Mouse (Mus musculus): ENCODE measurements at regions not wholly inside any gene's neighbourhood (a gene's known extent, or its start where the extent isn't known, plus 50 kb on each side); places are given as distances from the start of the nearest gene placed in this dataset.
"Not testable (repeated sequence)": the region's sequence is repeated elsewhere in the genome, so short reads cannot be mapped to it uniquely, and the experiment has no call there.

DNA sequence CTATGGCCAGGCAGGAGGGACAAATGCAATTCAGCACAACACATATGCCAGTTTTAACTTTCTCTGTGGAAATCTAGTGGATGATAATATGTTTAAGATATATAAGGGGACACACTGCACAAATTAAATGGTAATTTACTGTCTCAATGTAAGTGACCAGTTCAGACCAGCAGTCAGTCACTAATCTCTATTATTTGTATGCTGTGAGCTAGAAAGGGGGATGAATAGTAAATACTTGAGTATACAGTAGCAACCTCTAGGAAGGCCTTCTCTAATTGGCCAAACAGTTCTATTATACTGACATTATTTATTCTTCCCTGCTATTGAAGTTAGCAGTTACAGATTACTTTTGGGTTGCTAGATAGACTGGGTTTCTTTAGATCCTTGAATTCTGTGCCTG is 391.2 kb downstream of the Fign start:
- no peak for DNase-seq (ENCODE audit: low spot score in 2 of 2)

DNA sequence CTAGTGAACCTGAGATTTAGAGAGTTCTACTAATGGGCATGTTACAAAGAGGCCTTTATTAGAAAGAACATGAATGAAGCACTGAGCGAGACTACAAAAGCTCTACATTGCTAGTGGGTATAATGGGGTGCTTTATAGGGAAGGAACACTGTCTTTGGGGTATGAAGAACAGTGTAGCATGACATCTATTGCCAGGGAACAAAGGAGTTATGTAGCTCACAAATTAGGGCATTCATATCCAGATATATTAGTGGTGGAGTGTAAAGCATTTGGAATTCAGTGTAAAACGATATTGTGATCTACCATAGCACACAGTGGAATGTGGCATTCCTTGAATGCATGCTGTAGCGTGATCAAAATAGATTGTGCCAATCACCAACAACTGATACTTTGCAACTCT is 391.7 kb downstream of the Fign start:
- DNase-seq (ENCODE audit: low spot score in 2 of 2) = no peak

DNA sequence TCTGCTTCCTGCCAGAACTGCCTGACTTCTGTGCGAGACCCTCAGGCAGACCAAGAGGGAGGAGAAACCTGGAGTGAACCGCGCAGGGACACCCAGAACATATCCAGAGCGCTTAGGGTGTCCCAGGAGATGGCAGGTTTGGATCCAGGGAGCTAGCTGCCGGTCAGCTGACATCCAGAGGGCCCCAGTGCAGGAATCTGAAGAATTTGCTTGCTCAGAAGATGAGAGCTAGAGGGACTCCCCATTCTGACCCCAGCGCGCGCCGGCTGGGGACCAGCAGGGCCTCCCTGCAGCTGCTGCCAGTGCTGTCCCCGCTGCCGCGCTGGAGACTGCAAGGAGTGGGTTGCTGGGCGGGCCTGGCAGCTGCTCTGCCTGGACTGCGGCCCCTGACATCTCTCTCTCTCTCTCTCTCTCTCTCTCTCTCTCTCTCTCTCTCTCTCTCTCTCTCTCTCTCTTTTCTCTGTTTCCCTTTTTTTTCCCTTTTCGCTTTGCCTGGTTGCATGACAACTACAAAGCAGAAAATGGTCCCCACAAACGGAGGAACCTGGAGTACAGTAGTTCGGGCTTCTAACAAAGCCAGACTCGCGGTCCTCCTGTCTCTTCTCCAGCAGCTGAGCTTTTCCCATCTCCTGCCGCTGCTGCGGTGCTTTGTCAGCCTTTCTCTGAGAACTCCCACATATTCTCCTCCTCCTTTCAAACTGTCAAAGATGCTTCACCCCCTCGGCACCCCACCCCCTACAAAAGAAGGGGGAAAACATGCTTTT is 395.3 kb downstream of the Fign start:
- peak; percentile 7 to 30 for DNase-seq (ENCODE audit: low spot score in 2 of 2)

DNA sequence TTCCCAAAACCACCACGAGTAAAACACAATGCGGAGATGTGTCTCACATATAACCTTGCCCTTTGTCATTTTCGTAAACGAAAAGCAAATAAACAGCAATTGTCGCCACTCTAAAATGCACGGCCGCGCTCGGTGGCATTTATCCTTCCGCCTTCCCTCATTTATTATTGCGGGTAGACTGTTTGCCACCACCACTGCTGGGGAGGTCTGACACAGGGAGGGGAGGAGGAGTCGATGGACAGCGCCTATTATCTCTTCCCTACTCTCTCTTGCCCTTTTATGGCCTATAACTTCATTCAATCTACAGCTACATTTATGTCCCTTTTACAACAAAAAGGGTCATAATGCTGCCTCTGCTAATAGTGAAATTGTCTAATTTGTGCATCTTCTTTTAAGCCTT is 396.0 kb downstream of the Fign start:
- DNase-seq (ENCODE audit: low spot score in 2 of 2) = no peak

DNA sequence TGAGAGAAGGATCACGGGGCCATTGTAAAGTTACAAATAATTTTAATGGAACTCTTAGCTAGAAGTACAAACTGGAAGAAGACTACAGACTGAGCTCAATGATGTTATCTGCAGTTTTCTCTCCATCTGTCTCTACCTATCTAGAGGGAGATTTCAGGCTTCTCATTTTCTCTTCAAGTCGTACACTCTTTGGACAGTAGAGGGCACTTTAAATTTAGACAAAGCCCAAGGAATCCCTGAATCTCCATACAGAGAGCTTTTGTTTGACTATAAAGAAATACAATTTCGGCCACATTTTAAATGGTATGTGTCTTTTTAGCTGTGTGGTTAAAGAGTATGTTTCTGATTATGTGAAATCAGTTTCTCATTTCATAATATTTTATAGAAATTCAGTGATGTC is 397.6 kb downstream of the Fign start:
- DNase-seq (ENCODE audit: low spot score in 2 of 2) = no peak

DNA sequence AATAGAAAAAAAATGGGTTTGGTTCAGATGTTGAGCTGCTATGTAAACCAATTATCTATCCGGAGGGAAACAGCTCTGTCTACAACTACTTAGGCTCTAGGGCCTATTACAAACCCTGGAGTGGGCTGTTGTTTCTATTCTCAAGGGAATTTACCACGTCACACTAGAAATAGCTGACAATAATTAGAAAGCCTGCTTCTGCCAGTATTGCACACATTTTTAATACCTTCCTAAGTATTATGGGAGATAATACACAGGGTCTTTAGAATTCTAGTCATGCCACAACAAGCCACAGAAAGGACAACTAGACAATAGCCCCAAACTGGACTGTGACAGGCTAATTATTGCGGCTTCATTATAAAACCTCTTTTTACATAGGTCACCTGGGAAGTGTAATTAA is 428.1 kb downstream of the Fign start:
- no peak for DNase-seq (ENCODE audit: low spot score in 2 of 2)

DNA sequence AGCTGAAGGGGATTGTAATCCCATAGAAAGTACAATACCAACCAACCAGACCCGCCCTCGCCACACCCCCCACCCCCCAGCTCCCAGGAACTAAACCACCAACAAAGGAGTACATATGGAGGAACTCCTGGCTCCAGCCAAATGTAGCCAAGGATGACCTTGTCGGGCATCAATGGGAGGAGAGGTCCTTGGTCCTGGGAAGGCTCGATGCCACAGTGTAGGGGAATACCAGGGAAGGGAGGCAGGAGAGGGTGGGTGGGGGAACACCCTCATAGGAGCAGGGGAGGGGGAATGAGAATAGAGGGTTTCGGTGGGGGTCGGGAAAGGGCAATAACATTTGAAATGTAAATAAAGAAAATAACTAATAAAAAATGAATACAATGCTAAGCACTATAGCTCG is 429.1 kb downstream of the Fign start:
- no peak for DNase-seq (ENCODE audit: low spot score in 2 of 2)

DNA sequence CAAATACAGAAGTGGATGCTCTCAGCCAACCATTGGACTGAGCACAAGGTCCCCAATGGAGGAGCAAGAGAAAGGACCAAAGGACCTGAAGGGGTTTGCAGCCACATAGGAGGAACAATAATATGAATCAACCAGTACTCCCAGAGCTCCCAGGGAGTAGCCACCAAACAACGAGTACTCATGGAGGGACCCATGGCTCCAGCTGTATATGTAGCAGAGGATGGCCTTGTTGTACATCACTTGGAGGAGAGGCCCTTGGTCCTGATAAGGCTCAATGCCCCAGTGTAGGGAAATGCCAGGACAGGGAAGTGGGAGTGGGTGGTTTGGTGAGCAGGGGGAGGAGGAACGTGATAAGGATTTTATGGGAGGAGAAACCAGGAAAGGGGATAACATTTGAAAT is 437.9 kb downstream of the Fign start:
- not testable (repeated sequence) for DNase-seq (ENCODE audit: low spot score in 2 of 2)
